18 mouse cellular contexts compared by ENCODE assay signal in genomic region chr8:125311228-125312053, GRCm38 (mm10).
DNase-seq lines count a peak whose midpoint lies in the region; ATAC-seq and TF ChIP-seq lines count a peak whose summit lies in the region.
"Had no signal": no experiment of that assay in that cellular context is flagged by ENCODE, and none has a peak within 500 bp of the region (broad histone marks: within the 10 kb centered on the region; RNA-seq: fewer than 3 reads in every experiment).

No protein-coding gene starts in this region.

- H3K27ac ChIP-seq in forebrain, embryonic 15.5 days (replicated peaks): peak overlapping the region; percentile 68
- H3K27ac ChIP-seq in forebrain, embryonic 11.5 days (ENCODE audit: low read depth, low read length): no peak overlapping the region
- peak overlapping the region; percentile 49 for H3K27ac ChIP-seq in midbrain, embryonic 10.5 days (replicated peaks)
- H3K27ac ChIP-seq in midbrain, postnatal 0 days (ENCODE audit: low read depth, low read length): no peak overlapping the region
- H3K27ac ChIP-seq in embryonic facial prominence, embryonic 13.5 days: peak overlapping the region; percentile 55; the same call in 1 of the 2 replicates
- H3K27ac ChIP-seq: hindbrain, postnatal 0 days; limb, embryonic 13.5 days; neural tube, embryonic 12.5 days had no signal

- H3K36me3 ChIP-seq in forebrain, embryonic 15.5 days: no peaks in the 10 kb centered on the region
- no peaks in the 10 kb centered on the region for H3K36me3 ChIP-seq in forebrain, embryonic 11.5 days (ENCODE audit: control insufficient read depth, insufficient read depth, low read length)
- no peaks in the 10 kb centered on the region for H3K36me3 ChIP-seq in midbrain, embryonic 10.5 days
- H3K36me3 ChIP-seq in midbrain, postnatal 0 days (ENCODE audit: insufficient read depth, low read length): no peaks in the 10 kb centered on the region
- no peaks in the 10 kb centered on the region for H3K36me3 ChIP-seq in embryonic facial prominence, embryonic 13.5 days
- no peaks in the 10 kb centered on the region for H3K36me3 ChIP-seq in splenic B cell, adult 2 months (ENCODE audit: control insufficient read depth, insufficient read depth, low read length, poor library complexity, severe bottlenecking)
- H3K36me3 ChIP-seq: limb, embryonic 13.5 days; neural tube, embryonic 12.5 days had no signal

- H3K4me3 ChIP-seq in forebrain, embryonic 15.5 days: no peak overlapping the region
- no peak overlapping the region for H3K4me3 ChIP-seq in forebrain, embryonic 11.5 days (ENCODE audit: low read depth, low read length)
- H3K4me3 ChIP-seq in midbrain, embryonic 10.5 days: no peak overlapping the region
- no peak overlapping the region for H3K4me3 ChIP-seq in midbrain, postnatal 0 days (ENCODE audit: low read depth, low read length)
- no peak overlapping the region for H3K4me3 ChIP-seq in embryonic facial prominence, embryonic 13.5 days
- H3K4me3 ChIP-seq: limb, embryonic 13.5 days; neural tube, embryonic 12.5 days had no signal

- peaks cover 41% of the 10 kb centered on the region for H3K4me1 ChIP-seq in forebrain, embryonic 15.5 days
- H3K4me1 ChIP-seq in forebrain, embryonic 11.5 days (replicated peaks; ENCODE audit: control insufficient read depth, insufficient read depth, low read length): peaks cover 7% of the 10 kb centered on the region; the same call in 1 of the 2 replicates
- peaks cover 67% of the 10 kb centered on the region for H3K4me1 ChIP-seq in midbrain, embryonic 10.5 days
- H3K4me1 ChIP-seq in midbrain, postnatal 0 days (ENCODE audit: insufficient read depth, low read length): 0 out of 2 replicates have a peak, but pooled peaks cover 3% of the 10 kb centered on the region
- H3K4me1 ChIP-seq in embryonic facial prominence, embryonic 13.5 days: peaks cover 34% of the 10 kb centered on the region

- H3K9ac ChIP-seq in forebrain, embryonic 15.5 days (replicated peaks): no peak overlapping the region
- H3K9ac ChIP-seq in forebrain, embryonic 11.5 days (ENCODE audit: low read length): no peak overlapping the region
- H3K9ac ChIP-seq in midbrain, postnatal 0 days (replicated peaks; ENCODE audit: low read length, poor library complexity, severe bottlenecking): no peak overlapping the region
- H3K9ac ChIP-seq in embryonic facial prominence, embryonic 13.5 days: no peak overlapping the region
- H3K9ac ChIP-seq: limb, embryonic 13.5 days; neural tube, embryonic 12.5 days had no signal

- WGBS in forebrain, embryonic 15.5 days: 21% methylated on average over 11 of the region's 11 CpGs
- WGBS in forebrain, embryonic 11.5 days: 71% methylated on average over 11 of the region's 11 CpGs
- 71% methylated on average over 11 of the region's 11 CpGs for WGBS in midbrain, embryonic 10.5 days
- 33% methylated on average over 11 of the region's 11 CpGs for WGBS in midbrain, postnatal 0 days
- WGBS in embryonic facial prominence, embryonic 13.5 days: 34% methylated on average over 11 of the region's 11 CpGs

- peak; percentile 71 for ATAC-seq in forebrain, embryonic 15.5 days (replicated peaks)
- ATAC-seq in forebrain, embryonic 11.5 days (replicated peaks; ENCODE audit: low FRiP score): no peak
- no peak for ATAC-seq in midbrain, postnatal 0 days (ENCODE audit: low FRiP score)
- ATAC-seq in embryonic facial prominence, embryonic 13.5 days (ENCODE audit: insufficient number of reproducible peaks, insufficient read depth, low FRiP score, low TSS enrichment, low read depth): no peak
- ATAC-seq: hindbrain, postnatal 0 days had no signal

- H3K9me3 ChIP-seq in forebrain, embryonic 15.5 days: no peaks in the 10 kb centered on the region
- no peaks in the 10 kb centered on the region for H3K9me3 ChIP-seq in forebrain, embryonic 11.5 days (ENCODE audit: control insufficient read depth, low read length)
- no peaks in the 10 kb centered on the region for H3K9me3 ChIP-seq in midbrain, embryonic 10.5 days (replicated peaks)
- H3K9me3 ChIP-seq in midbrain, postnatal 0 days (ENCODE audit: low read length): no peaks in the 10 kb centered on the region
- H3K9me3 ChIP-seq in embryonic facial prominence, embryonic 13.5 days: no peaks in the 10 kb centered on the region
- H3K9me3 ChIP-seq: limb, embryonic 13.5 days; neural tube, embryonic 12.5 days had no signal

- TF ChIP-seq CTCF in midbrain, postnatal 0 days (IDR thresholded peaks at IDR 0.05): no peak

- DNase-seq in forebrain, embryonic 11.5 days (ENCODE audit: low spot score): no peak
- no peak for DNase-seq in midbrain, embryonic 10.5 days (ENCODE audit: low spot score)
- no peak for DNase-seq in midbrain, postnatal 0 days (ENCODE audit: low spot score)
- peak; percentile 45 for DNase-seq in splenic B cell, adult 2 months (ENCODE audit: low read depth, low spot score)
- DNase-seq in thymus, postnatal 36 days: no peak
- no peak for DNase-seq in gastrocnemius, adult 18-20 months (ENCODE audit: low spot score)
- DNase-seq: adrenal gland, postnatal 10 days; cerebellum, adult 8-10 months; gastrocnemius, postnatal 14 days; kidney, adult 2 months; kidney, postnatal 25 days; right cerebral cortex, postnatal 14 days; thymus, postnatal 25 days had no signal

- peak overlapping the region; percentile 22 for H3K4me2 ChIP-seq in forebrain, embryonic 15.5 days (replicated peaks)
- H3K4me2 ChIP-seq in forebrain, embryonic 11.5 days (ENCODE audit: low read depth, low read length, severe bottlenecking): no peak overlapping the region
- no peak overlapping the region for H3K4me2 ChIP-seq in midbrain, postnatal 0 days (ENCODE audit: low read depth, low read length, poor library complexity, severe bottlenecking)
- H3K4me2 ChIP-seq in embryonic facial prominence, embryonic 13.5 days: no peak overlapping the region; the same call in 1 of the 2 replicates
- H3K4me2 ChIP-seq: limb, embryonic 13.5 days; neural tube, embryonic 12.5 days had no signal

- no peaks in the 10 kb centered on the region for H3K27me3 ChIP-seq in forebrain, embryonic 15.5 days
- H3K27me3 ChIP-seq in forebrain, embryonic 11.5 days (ENCODE audit: control insufficient read depth, insufficient read depth, low read length): no peaks in the 10 kb centered on the region
- peaks cover 46% of the 10 kb centered on the region for H3K27me3 ChIP-seq in midbrain, embryonic 10.5 days (ENCODE audit: low read depth, poor library complexity, severe bottlenecking)
- H3K27me3 ChIP-seq in midbrain, postnatal 0 days (ENCODE audit: insufficient read depth, low read length): no peaks in the 10 kb centered on the region
- peaks cover 5% of the 10 kb centered on the region; the same call in 1 of the 2 replicates for H3K27me3 ChIP-seq in embryonic facial prominence, embryonic 13.5 days
- no peaks in the 10 kb centered on the region for H3K27me3 ChIP-seq in splenic B cell, adult 2 months (ENCODE audit: control insufficient read depth, insufficient read depth, low read length, poor library complexity, severe bottlenecking)

Comparison
In these comparisons a context has a peak if more than half of its experiments do, and no peak if none do; other contexts are left out.
1. H3K27ac ChIP-seq: peak in forebrain, embryonic 15.5 days (single experiment), midbrain, embryonic 10.5 days (single experiment) and embryonic facial prominence, embryonic 13.5 days (single experiment); none in forebrain, embryonic 11.5 days (single experiment) and midbrain, postnatal 0 days (single experiment).